Mouse (Mus musculus) CH12.LX (cell line): ENCODE data around the gene Egln1. TPM values are rescaled to one million over a fixed set of nuclear protein-coding genes. Genes with fewer than 3 reads are reported as not detected.

Experiments
- DNase-seq: peaks from one replicate; pipeline ENCODE4 v3.0.0-alpha.2; 2013; ENCODE audit errors: extremely low read depth
- H3K27ac ChIP-seq: 2 replicates; pipeline ENCODE4 v1.5.1; 2012; ENCODE audit warnings: low read depth, mild to moderate bottlenecking, control low read depth, moderate library complexity; ENCODE audit not compliant: insufficient read depth
- H3K27me3 ChIP-seq: replicated peaks from 2 replicates; pipeline ENCODE3; 2012; ENCODE audit warnings: inconsistent platforms
- H3K36me3 ChIP-seq, 2 experiments: replicated peaks in 1 of 2; 2 replicates each; pipeline versions ENCODE3 to v1.6.1; 2012; ENCODE audit warnings: inconsistent platforms in 1 of 2, low read length in 1 of 2, mild to moderate bottlenecking in 1 of 2, mixed read lengths in 1 of 2, moderate library complexity in 1 of 2; ENCODE audit not compliant: control insufficient read depth in 1 of 2, insufficient read depth in 1 of 2
- H3K4me1 ChIP-seq, 2 experiments: 2 replicates each; pipeline ENCODE4 v1.6.1; 2012; ENCODE audit warnings: inconsistent platforms in 1 of 2, moderate library complexity in 1 of 2; ENCODE audit not compliant: insufficient read depth in 2 of 2, control insufficient read depth in 1 of 2
- H3K4me2 ChIP-seq: 2 replicates; pipeline ENCODE4 v1.6.1; 2012; ENCODE audit warnings: low read depth, mild to moderate bottlenecking, control low read depth; ENCODE audit not compliant: poor library complexity, insufficient read depth, severe bottlenecking
- H3K4me3 ChIP-seq, 3 experiments: fragments of 150-350 bp in 1 of 3; sonication (generic) in 1 of 3; replicated peaks in 1 of 3; 2 replicates each; pipeline versions ENCODE3 to v1.5.1; 2011 to 2012; ENCODE audit warnings: low read depth in 2 of 3, low read length in 2 of 3, mild to moderate bottlenecking in 2 of 3, moderate library complexity in 2 of 3, control low read depth in 1 of 3, improper control_type of control experiment in 1 of 3, inconsistent platforms in 1 of 3, mixed read lengths in 1 of 3; ENCODE audit not compliant: poor library complexity in 1 of 3
- H3K79me2 ChIP-seq: replicated peaks from 2 replicates; pipeline ENCODE4 v1.6.1; 2012; ENCODE audit warnings: mild to moderate bottlenecking, moderate library complexity; ENCODE audit not compliant: control insufficient read depth, poor library complexity, insufficient read depth, severe bottlenecking; ENCODE audit errors: extremely low read depth
- H3K9ac ChIP-seq: 2 replicates; pipeline ENCODE4 v1.6.1; 2012; ENCODE audit warnings: low read depth, mild to moderate bottlenecking, control low read depth, moderate library complexity; ENCODE audit not compliant: insufficient read depth
- H3K9me3 ChIP-seq: replicated peaks from 2 replicates; pipeline ENCODE3; 2012; ENCODE audit warnings: low read length, inconsistent platforms, mixed read lengths
- BHLHE40 ChIP-seq: IDR thresholded peaks from 2 replicates; pipeline ENCODE4 v1.6.1; 2011; ENCODE audit warnings: mild to moderate bottlenecking, low read depth, low read length, improper control_type of control experiment
- CHD1 ChIP-seq: IDR thresholded peaks from 2 replicates; pipeline ENCODE4 v1.6.1; 2012; ENCODE audit warnings: low read depth, low read length, improper control_type of control experiment, inconsistent platforms
- CTCF ChIP-seq, 2 experiments: IDR thresholded peaks in 1 of 2; conservative IDR thresholded peaks in 1 of 2; 2 replicates each; pipeline ENCODE4 v1.5.1; 2011 to 2012; ENCODE audit warnings: low read depth in 2 of 2, low read length in 2 of 2, improper control_type of control experiment in 1 of 2, inconsistent platforms in 1 of 2, mild to moderate bottlenecking in 1 of 2, moderate library complexity in 1 of 2
- ELF1 ChIP-seq: IDR thresholded peaks from 2 replicates; pipeline ENCODE4 v1.6.1; 2014; ENCODE audit warnings: low read depth, mild to moderate bottlenecking, inconsistent platforms, low read length, improper control_type of control experiment
- HCFC1 ChIP-seq: IDR thresholded peaks from 2 replicates; pipeline ENCODE4 v1.6.1; 2012; ENCODE audit warnings: low read depth, mild to moderate bottlenecking, inconsistent platforms, low read length, improper control_type of control experiment
- IRF4 ChIP-seq: IDR thresholded peaks from 2 replicates; pipeline ENCODE4 v1.6.1; 2014; ENCODE audit warnings: low read depth, mild to moderate bottlenecking, inconsistent platforms, low read length, improper control_type of control experiment
- JUN ChIP-seq: IDR thresholded peaks from 2 replicates; pipeline ENCODE4 v1.6.1; 2011; ENCODE audit warnings: low read depth, mild to moderate bottlenecking, low read length, improper control_type of control experiment, moderate library complexity; ENCODE audit not compliant: insufficient read depth
- JUND ChIP-seq: conservative IDR thresholded peaks from 2 replicates; pipeline ENCODE4 v1.6.1; 2011; ENCODE audit warnings: low read depth, low read length, improper control_type of control experiment
- MAFK ChIP-seq: IDR thresholded peaks from 2 replicates; pipeline ENCODE4 v1.6.1; 2011; ENCODE audit warnings: low read length, improper control_type of control experiment; ENCODE audit not compliant: insufficient replicate concordance
- MEF2A ChIP-seq: IDR thresholded peaks from 2 replicates; pipeline ENCODE4 v1.6.1; 2014; ENCODE audit warnings: low read depth, mild to moderate bottlenecking, inconsistent platforms, low read length, improper control_type of control experiment, borderline replicate concordance
- MXI1 ChIP-seq: IDR thresholded peaks from 2 replicates; pipeline ENCODE4 v1.6.1; 2011; ENCODE audit warnings: mild to moderate bottlenecking, low read depth, low read length, improper control_type of control experiment
- NRF1 ChIP-seq: IDR thresholded peaks from 2 replicates; pipeline ENCODE4 v1.6.1; 2014; ENCODE audit warnings: low read depth, mild to moderate bottlenecking, inconsistent platforms, low read length, improper control_type of control experiment, moderate library complexity
- PAX5 ChIP-seq: IDR thresholded peaks from 2 replicates; pipeline ENCODE4 v1.6.1; 2012; ENCODE audit warnings: low read length, inconsistent platforms, mixed read lengths
- POLR2A ChIP-seq: IDR thresholded peaks from 2 replicates; pipeline ENCODE4 v1.6.1; 2011; ENCODE audit warnings: low read depth, mild to moderate bottlenecking, improper control_type of control experiment, low read length
- POLR2AphosphoS2 ChIP-seq: IDR thresholded peaks from 2 replicates; pipeline ENCODE4 v1.6.1; 2011; ENCODE audit warnings: low read depth, low read length, improper control_type of control experiment
- RAD21 ChIP-seq: IDR thresholded peaks from 2 replicates; pipeline ENCODE4 v1.6.1; 2011; ENCODE audit warnings: low read depth, mild to moderate bottlenecking, low read length, improper control_type of control experiment, moderate library complexity
- SIN3A ChIP-seq: IDR thresholded peaks from 2 replicates; pipeline ENCODE4 v1.6.1; 2012; ENCODE audit warnings: low read length, improper control_type of control experiment, inconsistent platforms
- SMC3 ChIP-seq: IDR thresholded peaks from 2 replicates; pipeline ENCODE4 v1.6.1; 2011; ENCODE audit warnings: low read depth, low read length, improper control_type of control experiment
- TCF12 ChIP-seq: IDR thresholded peaks from 2 replicates; pipeline ENCODE4 v1.6.1; 2014; ENCODE audit warnings: low read depth, mild to moderate bottlenecking, inconsistent platforms, low read length, improper control_type of control experiment
- USF2 ChIP-seq: conservative IDR thresholded peaks from 2 replicates; pipeline ENCODE4 v1.6.1; 2011; ENCODE audit warnings: low read depth, low read length, improper control_type of control experiment
- ZC3H11A ChIP-seq: IDR thresholded peaks from 2 replicates; pipeline ENCODE4 v1.6.1; 2012; ENCODE audit warnings: low read depth, mild to moderate bottlenecking, inconsistent platforms, low read length, improper control_type of control experiment
- ZKSCAN1 ChIP-seq: IDR thresholded peaks from 2 replicates; pipeline ENCODE4 v1.6.1; 2012; ENCODE audit warnings: low read depth, inconsistent platforms, low read length, improper control_type of control experiment, borderline replicate concordance
- ZMIZ1 ChIP-seq: IDR thresholded peaks from 2 replicates; pipeline ENCODE4 v1.6.1; 2012; ENCODE audit warnings: low read depth, mild to moderate bottlenecking, inconsistent platforms, low read length, improper control_type of control experiment
- dilution Hi-C: fragments of 300-500 bp; cut with MboI; formaldehyde crosslinking; loops from 2 replicates; pipeline ENCODE4 v1.14.3; 2020; ENCODE audit warnings: low sequenced_read_pairs; ENCODE audit not compliant: extremely low pct_unique_long_range_greater_than_20kb, extremely low pct_ligation_motif_present
- in situ Hi-C: fragments of 300-500 bp; cut with MboI; formaldehyde crosslinking; loops from 3 replicates; pipeline ENCODE4 v1.14.3; 2019; ENCODE audit warnings: low sequenced_read_pairs, low pct_ligation_motif_present, low pct_unique_long_range_greater_than_20kb, mixed read lengths
- polyA plus RNA-seq: library from polyadenylated mRNA; unstranded; fragments of >175 nt; gene quantifications from 2 replicates; pipeline ENCODE4 v1.2.1, GENCODE M21; 2012; ENCODE audit warnings: low read depth; ENCODE audit not compliant: insufficient read length
- total RNA-seq, 2 experiments: library from RNA; depleted of rRNA; stranded (reverse); fragments of 300-350 nt in 1 of 2; fragments of >200 nt in 1 of 2; gene quantifications; 2 replicates each; pipeline ENCODE4 v1.2.3; 2012 to 2014

Gene Egln1
- total and polyA plus RNA-seq, 3 experiments: 19.0 to 34.7 (median 31.0) TPM

DNA sequence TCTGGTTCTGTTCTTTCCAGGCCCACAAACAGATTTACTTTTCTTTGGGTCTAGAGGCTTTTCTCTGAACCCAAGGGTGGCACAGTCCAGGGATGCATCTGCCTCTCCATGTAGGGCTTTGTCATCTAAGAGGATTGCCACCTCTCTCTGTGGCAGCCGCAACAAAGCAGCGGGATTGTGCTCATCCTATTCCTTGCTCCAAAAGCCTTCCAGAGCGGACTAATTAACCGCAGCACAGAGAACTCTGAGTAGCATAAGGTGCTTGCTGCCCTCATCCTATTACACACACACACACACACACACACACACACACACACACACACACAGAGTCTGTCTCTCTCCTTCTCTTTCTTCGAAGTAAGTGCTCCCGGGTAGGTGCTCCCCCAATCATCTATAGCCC, 5.3 kb downstream of the Egln1 start:
- peaks cover 7 to 18% of the 10 kb centered on the region in 2 experiments for H3K4me1 ChIP-seq
- no peak overlapping the region for H3K9ac ChIP-seq
- H3K27ac ChIP-seq: no peak overlapping the region
- dilution Hi-C loops (no loop called here), in situ Hi-C loops (no loop called here)
- no peak for DNase-seq
- H3K4me2 ChIP-seq: no peak overlapping the region
- TF ChIP-seq ZMIZ1 (no peak), POLR2AphosphoS2 (no peak), RAD21 (no peak), SIN3A (no peak), SMC3 (no peak), IRF4 (no peak), MEF2A (no peak), ELF1 (no peak), HCFC1 (no peak), PAX5 (no peak)
- no peaks in the 10 kb centered on the region for H3K9me3 ChIP-seq
- no peaks in the 10 kb centered on the region for H3K27me3 ChIP-seq
- H3K36me3 ChIP-seq: peaks cover 0 to 63% of the 10 kb centered on the region in 2 experiments
- peaks cover 9% of the 10 kb centered on the region; the same call in 1 of the 2 replicates for H3K79me2 ChIP-seq
- H3K4me3 ChIP-seq: no peak overlapping the region

DNA sequence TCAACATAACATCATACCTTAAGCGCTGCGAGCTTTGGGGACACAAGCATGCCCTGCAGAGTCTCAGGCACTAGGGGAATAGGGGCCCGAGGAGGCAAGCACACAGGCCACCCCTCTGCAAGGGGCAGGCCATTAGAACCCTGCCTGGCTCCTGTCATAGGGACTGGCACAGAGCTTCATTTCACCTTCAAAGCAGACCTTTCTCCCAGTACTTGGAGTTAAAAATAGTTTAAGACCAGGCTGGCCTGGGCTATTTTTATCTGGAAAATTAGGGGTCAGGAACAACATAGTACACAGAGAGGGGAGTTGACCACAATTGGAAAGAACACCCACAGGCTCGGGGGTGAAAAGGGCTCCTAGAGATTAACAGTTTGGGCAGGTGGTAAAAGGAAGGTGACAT, 11.8 kb downstream of the Egln1 start:
- H3K79me2 ChIP-seq: peaks cover 4% of the 10 kb centered on the region; the same call in 1 of the 2 replicates
- H3K4me2 ChIP-seq: no peak overlapping the region
- DNase-seq: no peak
- H3K36me3 ChIP-seq: peaks cover 0 to 63% of the 10 kb centered on the region in 2 experiments
- H3K9ac ChIP-seq: no peak overlapping the region
- dilution Hi-C loops (no loop called here), in situ Hi-C loops (no loop called here)
- no peak overlapping the region for H3K4me3 ChIP-seq
- no peaks in the 10 kb centered on the region for H3K27me3 ChIP-seq
- peaks cover 0 to 9% of the 10 kb centered on the region in 2 experiments; a peak in 2 of 4 replicates for H3K4me1 ChIP-seq
- no peak overlapping the region for H3K27ac ChIP-seq
- H3K9me3 ChIP-seq: no peaks in the 10 kb centered on the region
- TF ChIP-seq NRF1: no peak
- no peak for TF ChIP-seq BHLHE40
- TF ChIP-seq CTCF (conservative IDR thresholded peaks at IDR 0.05 in 1 of 2, IDR thresholded peaks at IDR 0.05 in 1 of 2; ENCODE audit: low read depth in 2 of 2, low read length in 2 of 2): no peak
- TF ChIP-seq CHD1: no peak
- no peak for TF ChIP-seq SIN3A
- no peak for TF ChIP-seq JUND
- no peak for TF ChIP-seq JUN
- TF ChIP-seq POLR2AphosphoS2: no peak
- TF ChIP-seq MAFK: no peak
- no peak for TF ChIP-seq ZKSCAN1
- no peak for TF ChIP-seq ZC3H11A
- no peak for TF ChIP-seq POLR2A
- TF ChIP-seq TCF12: no peak
- TF ChIP-seq RAD21: no peak
- no peak for TF ChIP-seq MXI1
- TF ChIP-seq USF2: no peak
- no peak for TF ChIP-seq IRF4
